Mouse (Mus musculus): ENCODE measurements around the gene Calm3.
"Not testable (repeated sequence)": the region's sequence is repeated elsewhere in the genome, so short reads cannot be mapped to it uniquely, and the experiment has no call there.

Calm3 gene

DNA sequence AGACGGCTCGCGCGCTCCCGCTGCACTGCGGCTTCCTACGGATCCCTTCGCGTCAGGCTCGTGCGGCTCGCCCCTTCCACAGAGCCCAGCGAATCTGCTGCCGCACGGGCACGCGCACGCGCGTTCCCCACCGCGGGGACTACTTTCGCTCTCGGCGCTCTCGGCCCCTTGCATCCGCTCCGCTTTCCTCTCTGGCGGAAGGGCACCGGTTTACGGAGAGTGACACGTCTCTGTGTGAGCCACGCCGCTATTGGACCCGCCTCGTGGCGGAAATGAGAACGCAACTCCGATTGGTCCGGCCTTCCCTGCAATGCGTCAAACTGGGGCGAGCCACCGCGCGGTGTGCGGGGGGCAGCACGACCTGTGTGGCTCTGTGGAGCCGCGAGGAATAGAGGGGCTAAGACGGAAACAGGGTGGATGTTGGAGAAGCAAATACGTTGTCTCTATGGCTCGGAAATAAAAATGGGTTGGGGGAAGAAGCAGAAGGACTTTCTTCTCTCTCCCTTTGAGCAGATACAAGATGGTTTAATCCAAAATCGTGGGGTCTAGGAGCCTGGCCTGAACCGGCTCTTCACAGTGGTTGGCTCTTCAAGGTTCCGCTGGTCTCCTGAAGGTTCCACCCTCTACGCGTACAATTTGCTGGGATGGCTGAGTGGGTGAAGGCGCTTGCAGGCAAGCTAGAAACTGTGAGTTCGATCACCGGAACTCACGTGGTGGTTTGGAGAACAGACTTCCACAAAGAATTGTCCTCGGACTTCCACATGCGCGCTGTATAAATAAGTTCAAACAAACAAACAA lies at the start of gene Calm3:
Gene Calm3, minus strand, starts transcription at position 78 of the 798 bp plus-strand sequence.
- DNase-seq (ENCODE audit: low spot score), result peak; percentile 100

DNA sequence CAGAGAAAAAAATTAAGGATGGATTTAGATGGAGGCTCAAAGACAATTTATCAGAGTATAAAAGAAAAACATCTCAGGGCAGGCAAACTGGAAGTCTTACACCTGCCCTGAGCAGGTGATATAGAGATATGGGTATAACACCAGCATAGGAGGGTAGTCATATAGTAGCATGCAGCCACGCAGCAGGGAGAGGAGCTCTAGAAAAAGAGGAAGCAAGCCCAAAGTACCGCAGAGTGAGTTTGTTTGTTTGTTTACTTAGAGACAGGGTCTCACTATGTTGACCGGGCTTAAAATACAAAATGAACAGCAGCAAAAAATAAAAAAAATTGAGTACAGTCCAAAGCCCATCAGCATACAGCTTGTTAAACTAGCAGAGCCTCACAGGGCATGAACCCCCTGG lies 47.2 kb upstream of the Calm3 start:
- DNase-seq (ENCODE audit: low spot score), result no peak

DNA sequence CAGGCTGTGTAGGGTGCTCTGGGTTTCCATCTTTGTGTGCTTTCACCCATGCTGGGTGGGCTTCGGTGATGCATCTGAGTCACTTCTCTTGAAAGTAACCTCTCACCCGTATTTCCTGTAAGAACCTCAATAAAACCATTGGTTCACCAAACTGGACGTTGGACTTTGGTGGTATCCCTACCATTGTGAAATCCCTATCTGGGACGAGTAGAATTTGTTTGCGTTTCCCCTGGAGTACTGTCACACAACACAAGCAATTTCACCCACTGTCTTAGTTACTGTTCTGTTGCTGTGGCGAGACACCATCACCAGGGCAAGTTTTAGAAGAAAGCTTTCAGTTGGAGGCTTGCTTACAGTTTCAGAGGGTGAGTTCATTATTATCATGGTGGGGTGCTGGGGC lies 44.5 kb upstream of the Calm3 start:
- no peak for DNase-seq (ENCODE audit: low spot score)

DNA sequence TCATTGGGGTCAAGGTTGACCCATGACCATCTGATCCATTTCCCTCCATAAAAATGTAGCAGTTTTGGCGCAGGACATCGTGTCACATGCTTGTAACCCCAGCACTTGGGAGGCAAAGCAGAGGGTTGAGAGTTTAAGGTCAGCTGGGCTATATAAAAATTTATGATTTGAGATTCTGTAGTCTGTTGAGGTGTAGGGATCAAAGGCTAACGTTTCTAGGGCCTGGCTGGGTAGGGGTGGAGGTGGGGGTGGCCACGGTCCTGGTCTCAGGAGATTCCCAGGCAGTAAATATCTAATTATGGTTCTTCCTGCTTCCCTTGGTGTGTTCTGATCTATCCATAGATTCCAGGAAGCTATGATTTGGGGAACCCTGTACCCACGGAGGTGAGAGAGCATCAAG lies 37.8 kb upstream of the Calm3 start:
- DNase-seq (ENCODE audit: low spot score), result no peak

DNA sequence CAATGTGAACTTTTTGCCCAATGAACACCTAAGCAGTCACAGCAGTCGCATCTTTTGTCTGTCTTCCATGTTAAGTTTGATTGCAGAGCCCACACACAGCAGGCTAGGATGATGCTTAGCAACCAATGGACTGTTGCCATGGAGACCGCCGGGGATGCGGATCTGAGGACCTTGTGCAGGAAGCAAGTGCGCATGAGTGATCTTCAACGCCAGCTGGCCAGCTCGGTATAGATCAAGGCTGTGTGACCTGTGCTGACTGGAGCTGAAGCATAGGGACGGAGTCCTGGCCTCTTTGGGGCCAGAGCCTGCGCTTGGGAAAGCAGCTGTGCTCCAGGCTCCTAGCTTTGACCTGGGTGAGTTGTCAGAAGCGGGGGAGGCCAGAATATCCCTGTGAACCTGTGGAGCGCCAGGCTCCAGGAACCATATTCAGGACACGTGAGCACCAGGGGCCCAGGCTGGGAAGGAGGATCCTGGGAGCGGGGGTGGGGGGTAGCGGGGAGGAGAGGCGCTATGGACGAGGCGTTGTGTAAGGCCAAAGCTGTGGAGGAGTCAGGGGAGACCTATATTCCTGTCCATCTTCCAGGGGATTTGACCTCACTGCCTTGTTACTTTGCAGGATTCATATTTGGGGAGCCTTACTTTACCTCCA lies 35.7 kb upstream of the Calm3 start, which contains the start of gene Pnmal1:
Gene Pnmal1, plus strand, starts transcription at position 141 of the 649 bp plus-strand sequence.
- DNase-seq (ENCODE audit: low spot score), result peak; percentile 96

DNA sequence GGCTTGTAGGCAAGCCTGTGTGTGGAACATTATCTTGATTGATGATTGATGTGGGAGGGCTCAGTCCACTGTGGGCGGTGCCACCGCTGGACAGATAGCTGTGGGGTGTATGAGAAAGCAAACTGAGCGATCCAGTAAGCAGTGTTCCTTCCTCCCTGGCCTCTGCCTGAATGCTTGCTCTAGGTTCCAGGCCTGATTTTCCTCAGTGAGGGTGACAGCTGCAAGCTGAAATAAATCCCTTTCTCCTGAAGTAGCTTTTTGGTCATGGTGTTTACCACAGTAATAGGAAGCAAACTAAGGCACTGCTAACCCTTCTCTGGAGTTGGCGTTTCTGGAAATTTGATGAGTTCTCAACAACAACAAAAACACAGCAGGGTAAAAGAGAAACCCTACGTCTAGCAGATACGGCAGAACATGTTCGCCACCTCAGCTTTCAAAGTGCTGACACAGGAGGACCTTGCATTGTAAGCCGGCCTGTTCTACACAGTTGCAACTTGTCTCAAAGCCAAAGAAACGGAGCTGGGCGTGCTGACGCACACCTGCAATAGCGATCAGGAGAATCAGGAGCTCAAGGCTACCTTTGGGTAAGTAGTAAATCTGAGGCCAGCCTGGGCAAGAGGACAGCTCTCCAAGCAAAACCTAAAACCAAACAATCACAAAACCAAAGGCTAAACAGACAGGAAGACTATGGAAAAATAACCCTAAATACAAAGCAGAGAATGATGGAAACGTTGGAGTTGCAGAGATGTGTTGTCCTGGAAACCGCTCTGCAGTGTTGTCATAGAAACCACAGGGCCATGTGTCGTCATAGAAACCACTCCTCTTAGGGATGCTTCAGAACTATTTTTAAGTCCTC lies 32.7 kb upstream of the Calm3 start:
- DNase-seq (ENCODE audit: low spot score), result peak; percentile 45

DNA sequence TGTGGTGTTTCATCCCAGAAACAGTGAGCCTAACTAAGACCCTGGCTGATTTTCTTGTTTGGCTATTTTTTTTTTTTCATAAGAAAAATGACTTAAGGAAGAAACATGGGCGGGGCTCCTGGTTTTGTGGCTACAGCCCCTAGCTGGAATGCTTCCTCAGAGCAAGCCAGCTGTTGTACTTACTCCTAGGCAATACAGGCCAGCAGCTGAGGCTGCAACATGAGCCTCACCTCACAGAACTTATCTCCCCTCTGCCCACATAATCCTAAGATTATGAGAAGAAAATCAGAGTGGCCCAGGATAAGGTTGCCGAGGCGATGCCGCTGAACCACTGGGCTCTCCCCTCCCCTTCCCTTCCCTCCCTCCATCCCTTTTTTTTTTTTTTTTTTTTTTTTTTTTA lies 31.8 kb upstream of the Calm3 start:
- no peak for DNase-seq (ENCODE audit: low spot score)

DNA sequence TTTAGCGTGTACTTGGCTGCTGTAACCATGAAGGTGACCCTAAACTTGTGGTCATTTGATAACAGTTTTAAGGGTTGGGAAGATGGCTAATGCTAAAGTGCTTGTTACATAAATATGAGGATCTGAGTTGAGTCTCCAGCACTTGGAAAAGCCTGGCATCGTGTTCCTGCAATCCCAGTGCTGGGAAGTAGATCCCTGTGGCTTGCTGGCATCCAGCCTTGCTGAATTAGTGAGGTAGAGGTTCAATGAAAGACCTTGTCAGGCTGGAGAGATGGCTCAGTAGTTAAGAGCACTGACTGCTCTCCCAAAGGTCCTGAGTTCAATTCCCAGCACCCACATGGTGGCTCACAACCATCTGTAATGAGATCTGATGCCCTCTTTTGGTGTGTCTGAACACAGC lies 29.9 kb upstream of the Calm3 start:
- DNase-seq (ENCODE audit: low spot score), result not testable (repeated sequence)

DNA sequence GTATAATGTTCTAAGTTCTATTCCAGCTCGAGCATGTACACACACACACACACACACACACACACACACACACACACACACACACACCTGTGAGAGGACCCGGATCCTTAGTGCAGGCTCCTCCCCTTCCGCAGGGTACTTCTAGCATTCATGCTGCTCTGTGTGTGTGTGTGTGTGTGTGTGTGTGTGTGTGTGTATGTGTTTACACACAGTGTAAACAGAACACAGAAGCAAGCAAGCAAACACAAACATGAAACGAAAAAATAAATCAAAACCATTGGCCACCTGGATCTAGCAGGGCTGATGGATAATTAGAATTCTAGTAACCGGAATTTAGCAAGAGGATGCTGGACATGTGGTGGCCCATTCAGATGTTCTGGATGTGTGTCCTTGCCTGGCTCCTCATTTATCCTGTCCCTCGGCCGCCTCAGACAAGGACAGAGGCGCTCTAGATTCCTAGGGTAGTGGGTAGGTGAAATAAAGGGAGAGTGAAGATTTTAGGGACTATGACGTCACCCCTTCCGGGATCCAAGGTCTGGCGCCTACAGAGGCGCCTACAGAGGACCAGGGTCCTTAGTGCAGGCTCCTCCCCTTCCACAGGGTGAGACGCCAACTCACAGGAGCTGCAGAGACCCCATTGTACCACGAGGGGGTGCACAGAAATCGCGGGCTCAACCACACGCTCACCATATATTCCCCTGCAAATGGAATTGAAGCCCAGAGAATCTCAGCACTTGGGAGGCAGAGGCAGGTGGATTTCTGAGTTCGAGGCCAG lies 27.1 kb upstream of the Calm3 start:
- peak; percentile 90 for DNase-seq (ENCODE audit: low spot score)

DNA sequence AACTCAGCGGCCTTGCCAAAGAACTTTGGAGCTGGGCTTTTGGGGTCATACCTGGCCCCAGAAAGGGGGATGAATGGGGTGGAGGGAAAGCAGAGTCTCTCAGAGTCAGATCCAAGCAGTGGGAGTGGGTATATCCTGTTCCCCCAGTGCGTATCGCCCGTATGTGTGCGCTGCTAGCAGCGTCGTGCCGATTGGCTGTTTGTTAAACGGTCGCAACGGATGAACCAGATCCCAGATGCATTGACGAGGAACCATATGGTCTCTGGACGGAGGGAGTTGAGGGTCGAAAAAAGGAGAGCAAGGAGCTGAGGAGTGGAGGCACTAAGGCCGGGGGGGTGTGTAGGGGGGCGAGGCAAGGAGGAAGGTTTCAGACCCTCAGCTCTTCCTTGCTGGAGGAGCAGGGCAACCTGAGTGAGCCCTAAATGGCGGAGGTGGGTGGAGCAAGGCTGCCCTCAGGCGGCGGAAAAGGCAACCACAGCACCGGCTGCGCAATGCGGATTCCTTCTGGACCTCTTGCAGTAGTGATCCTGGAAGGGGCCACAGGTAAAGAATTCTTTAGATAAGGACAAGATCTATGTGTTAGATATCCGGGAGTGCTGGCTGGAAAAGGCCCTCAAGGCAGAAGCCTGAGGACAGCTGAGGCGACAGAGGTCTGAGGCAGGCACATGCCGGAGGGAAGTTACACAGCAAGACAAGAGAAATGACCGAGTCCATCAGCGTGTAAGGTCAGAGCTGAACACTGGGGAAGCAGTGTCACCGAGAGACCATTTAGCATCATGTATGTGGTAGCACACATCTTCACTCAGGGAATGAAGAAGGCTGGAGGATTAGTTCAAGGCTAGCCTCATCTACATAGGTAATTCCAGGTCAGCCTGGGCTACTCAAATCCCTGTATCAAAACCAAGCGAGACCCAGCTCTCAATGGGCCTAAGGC lies 26.3 kb upstream of the Calm3 start:
- DNase-seq (ENCODE audit: low spot score), result peak; percentile 89

DNA sequence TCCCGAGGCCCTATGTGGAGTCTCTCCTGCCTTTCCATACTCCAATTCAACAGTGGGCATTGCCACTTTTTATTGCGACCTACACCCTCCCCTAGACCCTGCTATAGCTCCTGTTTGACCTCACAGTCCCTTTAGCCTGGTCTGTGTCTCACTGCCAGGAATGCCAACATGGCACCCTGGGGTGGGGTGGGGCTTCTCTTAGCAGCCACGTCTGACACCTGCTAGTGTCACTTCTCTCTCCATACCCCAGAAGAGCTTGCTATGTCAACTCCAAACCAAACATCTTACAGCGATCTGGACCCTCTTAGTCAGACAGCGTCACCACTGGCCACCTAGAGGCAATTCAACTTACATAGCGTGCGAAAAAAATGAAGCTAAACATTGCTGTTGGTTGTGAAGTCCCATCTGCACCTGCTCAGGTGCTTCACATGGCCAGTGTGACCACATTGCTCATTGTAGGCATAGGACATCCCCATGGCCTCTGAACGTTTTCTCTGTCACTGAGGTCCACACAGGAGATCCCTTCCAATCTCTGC lies 25.1 kb upstream of the Calm3 start:
- no peak for DNase-seq (ENCODE audit: low spot score)

DNA sequence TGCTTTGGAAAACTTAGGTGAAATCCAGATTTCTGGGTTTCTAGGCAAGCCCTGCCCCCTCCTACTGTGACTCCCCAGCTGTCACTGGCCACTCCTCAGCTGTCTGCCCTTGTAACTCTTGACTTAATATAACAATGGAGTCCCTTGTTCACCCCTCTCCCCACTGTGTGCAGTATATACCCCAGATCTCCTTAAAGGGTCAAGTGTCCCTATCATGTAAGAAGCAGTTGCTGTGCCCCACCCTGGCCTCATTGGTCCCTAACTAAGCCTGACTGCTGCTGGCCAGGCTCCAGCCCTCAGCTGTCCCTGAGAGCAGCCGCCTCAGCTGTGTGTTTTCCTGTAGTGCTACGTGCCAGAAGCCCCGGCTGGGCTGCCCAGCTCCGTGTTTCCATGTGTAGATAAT lies 24.0 kb upstream of the Calm3 start:
- no peak for DNase-seq (ENCODE audit: low spot score)

DNA sequence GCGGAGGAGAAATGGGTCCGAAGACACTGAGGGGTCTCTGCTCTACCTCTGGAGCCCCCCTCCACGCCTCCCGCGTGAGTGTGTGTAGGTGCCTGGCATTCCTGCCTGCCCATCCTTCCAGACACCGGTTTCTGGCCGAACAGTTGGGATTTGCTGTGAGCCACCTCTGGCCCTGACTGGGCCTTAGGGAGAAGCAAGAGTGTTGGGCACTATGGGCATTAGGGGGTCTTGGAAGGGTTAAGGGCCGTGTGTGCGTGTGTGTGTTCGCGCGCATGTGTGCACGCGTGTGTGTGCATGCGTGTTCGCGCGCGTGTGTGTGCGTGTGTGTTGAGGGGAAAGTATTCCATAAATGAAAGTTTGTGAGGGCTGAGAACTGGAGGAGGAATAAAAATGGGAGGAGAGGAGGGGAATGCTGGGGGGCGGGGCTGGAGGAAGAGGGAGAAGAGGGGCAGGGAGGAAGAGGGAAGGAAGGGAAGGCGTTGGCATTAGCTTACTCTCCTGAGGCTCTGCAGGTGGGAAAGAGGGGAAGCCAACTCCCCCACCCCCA lies 23.5 kb upstream of the Calm3 start:
- DNase-seq (ENCODE audit: low spot score), result no peak

DNA sequence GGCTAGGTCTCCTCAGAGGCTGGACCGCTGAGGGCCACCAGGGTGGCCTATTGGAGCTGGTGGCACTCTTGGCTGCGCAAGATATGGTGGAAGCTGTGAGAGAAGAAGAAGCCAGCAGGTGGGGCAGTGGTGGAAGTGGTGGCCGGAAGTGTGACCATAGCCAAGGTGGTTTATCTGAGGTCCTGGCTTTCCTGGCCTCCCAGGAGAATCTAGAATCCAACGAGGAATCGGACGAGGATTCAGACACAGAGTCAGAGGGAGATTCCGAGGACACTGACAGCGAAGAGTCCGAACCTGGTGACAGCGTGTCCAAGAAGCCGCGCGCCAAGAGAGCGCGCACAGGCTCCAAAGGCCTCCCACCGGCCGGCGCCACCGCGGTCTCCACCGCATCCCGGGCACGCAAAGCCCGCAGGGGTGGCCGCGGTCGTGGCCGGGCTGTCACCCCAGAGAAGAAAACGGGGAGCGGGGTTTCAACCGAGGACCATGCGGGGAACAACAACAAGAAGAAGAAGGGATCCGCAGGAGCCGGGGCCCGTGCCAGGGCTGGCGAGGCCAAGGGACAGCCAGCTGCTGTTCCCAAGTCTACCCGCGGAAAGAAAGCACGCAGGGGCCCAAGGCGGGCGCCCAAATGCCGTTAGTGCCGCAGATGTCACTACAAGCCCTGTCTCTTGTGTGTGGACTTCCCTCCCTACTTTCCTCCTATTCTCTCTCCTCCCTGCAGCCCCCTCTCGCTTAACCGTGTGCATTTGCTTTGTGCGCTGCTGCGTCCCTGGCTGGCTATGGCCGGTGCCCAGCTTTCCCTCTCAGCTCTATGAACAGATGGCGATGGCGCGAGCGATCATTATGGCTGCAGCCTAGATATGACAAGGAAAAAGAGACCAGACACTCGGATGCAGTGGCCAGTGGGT lies 22.8 kb upstream of the Calm3 start:
- no peak for DNase-seq (ENCODE audit: low spot score)

DNA sequence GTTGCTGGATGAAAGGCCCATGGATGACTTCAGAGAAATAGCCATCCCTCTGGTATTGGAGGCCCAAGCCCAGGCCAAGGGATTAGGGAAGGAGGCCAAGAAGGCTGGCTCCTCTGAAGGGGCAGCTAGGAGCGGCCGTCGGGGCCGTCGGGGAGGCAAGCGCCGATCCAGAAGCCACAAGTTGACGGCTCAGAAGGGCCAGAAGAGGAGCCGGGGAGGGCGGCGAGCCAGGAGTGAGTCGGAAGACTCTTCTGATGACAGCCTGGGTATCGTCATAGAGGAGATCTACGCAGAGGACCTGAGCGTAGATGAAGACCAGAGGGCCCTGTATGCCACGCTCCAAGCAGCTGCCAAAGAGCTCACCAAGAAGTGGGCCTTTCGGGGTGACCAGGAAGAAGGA lies 21.5 kb upstream of the Calm3 start:
- no peak for DNase-seq (ENCODE audit: low spot score)

DNA sequence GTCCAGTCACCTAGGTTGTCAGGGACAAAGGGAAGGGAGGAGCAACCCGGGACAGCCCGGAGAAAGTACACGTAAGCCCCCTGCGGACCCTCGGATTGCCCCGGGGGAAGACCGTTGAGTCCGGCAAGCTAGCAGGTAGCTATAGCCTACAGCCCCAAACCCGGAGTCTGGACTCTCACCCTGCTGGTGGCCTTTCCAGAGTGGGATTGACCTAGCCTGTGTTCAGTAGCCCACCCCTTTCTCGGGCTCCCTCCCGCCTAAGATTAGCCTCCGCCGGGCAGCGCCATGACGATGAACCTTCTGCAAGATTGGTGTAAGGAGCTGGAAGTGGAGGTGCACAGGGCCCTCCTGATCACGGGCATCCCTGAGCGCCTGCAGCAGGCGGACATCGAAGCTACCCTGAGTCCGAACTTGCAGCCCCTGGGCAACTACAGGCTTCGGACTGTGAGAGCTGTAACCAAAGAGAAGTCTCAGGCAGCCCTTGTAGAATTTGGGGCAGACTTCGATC lies 20.9 kb upstream of the Calm3 start:
- DNase-seq (ENCODE audit: low spot score), result no peak

DNA sequence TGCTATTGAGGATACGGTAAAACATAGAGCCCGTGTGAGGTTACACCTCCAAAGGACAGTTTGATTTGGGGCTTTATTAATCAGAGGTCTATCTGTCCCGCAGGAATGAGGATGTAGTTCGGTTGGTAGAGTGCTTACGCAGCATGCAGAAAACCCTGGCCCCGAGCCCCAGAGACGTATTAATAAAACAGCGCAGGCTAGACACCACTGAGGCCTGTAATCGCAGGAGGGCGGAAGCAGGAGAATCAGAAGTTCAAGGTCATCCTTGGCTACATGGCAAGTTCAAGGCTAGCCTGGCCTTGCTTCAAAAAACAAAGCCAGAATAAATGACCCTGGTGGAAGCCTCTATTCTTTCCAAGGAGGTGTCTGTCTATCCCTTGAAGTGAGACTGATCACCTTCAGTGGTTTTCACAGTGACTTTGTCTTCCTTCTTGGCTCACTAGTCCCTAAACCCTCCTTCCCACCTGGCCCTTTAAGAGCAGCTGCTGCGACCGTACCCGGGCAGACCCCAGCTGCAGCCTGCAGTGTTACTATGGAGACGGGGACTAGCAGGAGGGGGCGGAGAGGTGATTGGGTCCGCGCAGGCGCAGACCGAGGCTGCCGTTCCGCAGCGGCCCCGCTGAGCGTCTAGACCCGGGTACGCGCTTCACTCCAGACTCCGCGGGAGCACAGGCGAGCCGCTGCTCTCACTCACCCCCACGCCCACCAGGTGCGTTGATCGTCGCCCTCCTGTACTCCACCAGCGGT lies 20.3 kb upstream of the Calm3 start, which contains the start of gene Pnmal2:
Gene Pnmal2, plus strand, starts transcription at position 622 of the 747 bp plus-strand sequence.
- DNase-seq (ENCODE audit: low spot score), result peak; percentile 95

DNA sequence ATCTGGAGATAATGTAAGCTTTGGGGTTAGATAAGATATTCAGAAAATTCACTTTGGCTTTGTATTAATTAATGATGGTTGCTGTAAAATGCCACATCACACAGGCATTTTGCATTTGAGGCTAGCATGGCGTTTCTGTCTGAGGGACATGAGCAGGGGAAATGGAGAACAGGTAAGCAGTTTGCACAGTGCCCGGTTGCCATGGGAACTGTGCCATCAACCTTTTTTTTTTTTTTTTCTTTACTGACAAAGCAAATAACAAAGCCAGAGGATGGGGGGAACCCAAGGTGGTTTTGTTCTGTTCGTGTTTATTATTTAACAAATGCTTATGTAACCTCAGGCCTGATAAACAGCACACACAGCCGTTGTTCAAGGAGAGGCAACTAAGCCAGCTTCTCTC lies 18.9 kb upstream of the Calm3 start:
- DNase-seq (ENCODE audit: low spot score), result no peak

All from embryo, embryonic 10 days (tissue).